Mouse (Mus musculus) B cell, adult 2 months (primary cell): Measurements from ENCODE around the gene Ncam1.

Experiments
- DNase-seq, 2 experiments: peaks; one replicate each; pipeline ENCODE4 v3.0.0; 2022

Gene Ncam1

DNA sequence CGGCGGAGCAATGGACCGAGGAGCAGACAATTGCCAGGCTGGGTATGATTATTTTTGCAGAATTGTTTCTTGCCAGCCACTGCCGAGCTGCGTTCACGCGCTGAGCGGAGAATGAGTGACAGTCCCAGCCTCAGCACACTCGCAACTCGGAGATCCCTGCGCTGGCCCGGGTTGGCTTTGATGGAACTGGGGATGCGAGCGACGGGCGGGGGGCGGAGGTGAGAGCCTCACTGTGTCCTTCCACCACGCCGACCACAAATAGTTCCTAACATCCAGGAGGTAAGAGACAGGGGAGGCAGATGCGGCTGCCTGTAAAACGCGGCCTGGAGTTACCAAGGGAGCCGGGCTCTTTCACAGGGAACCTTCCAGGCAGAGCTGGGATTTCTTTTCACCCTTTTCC is at the start of gene Ncam1:
Gene Ncam1, minus strand, starts transcription at position 120 of the 400 bp plus-strand sequence.
- DNase-seq: no peak

DNA sequence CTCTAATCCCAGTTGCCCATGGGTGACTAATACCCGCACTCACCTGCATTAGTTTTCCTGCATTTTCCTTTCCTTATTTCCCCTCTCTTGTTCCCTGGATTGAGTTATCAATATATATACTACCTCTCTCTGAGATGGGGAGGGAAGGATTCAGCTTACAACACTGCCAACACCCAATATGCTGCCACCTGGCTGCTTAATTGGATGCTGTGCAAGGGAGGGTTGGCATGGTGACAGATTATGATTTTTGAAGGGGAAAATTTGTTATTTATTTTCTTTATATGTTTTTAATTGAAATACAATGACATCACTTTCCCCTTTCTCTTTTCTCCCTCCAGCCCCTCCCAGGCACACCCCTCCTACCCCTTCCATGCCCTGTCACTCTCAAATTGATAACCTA is 35.3 kb upstream of the Ncam1 start:
- DNase-seq: no peak

DNA sequence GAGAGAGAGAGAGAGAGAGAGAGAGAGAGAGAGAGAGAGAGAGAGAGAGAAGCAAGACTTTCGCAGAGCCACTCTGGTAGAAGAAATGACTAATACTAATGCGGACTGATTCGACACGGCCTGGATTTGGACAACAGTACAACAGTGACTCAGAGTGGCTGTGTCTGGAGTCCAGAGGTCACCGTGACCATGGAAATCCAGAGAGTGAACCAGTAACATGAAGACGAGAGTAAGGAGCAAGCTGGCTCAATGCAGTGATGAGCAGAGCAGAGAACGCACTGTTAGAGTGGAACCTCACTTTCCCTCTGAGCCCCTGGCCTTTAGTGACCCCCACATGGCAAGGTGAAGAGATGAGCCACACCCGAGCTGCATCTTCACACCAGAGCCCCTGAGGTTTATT is 28.9 kb upstream of the Ncam1 start:
- no peak for DNase-seq

DNA sequence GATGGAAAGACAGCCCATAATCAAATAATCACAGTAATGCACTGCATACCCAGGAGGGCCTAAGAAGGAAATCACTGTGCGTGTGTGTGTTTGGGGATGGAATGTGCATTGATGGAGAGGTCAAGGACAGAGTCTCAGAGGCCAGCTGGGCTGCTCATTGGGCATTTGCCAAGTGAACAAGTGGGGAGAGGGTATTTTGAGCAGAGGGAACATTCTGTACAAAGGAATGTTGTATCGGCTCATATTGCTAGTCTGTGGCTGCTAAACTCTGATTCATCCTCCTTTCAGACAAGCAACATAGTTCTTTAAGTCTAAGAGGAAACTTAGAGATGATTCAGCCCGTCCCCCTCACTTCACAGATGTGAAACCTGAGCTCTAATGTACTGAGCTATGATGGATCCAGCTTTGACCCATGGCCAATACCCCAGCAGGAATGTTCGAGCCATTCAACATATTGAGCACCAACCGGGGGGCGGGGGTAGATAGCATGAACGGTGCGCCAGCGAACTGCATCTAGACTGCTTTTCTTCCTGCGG is 17.5 kb upstream of the Ncam1 start:
- DNase-seq: no peak

DNA sequence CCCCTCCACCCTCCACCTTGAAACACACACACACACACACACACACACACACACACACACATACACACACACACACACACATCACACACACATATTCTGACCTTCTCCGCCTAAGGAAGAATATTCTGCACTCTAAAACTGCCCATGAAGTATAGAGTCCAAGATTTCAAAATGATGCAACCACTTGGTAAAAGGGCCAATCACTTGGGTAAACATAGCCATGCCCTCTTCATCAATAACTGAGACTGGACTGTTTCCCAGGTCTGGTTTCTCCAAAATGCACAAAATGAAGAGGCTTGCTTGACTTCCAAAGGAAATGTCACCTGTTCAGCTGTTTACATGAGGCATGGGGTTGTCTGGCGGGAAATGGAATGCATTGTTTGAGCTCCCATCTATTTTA is 15.7 kb upstream of the Ncam1 start:
- DNase-seq: no peak

DNA sequence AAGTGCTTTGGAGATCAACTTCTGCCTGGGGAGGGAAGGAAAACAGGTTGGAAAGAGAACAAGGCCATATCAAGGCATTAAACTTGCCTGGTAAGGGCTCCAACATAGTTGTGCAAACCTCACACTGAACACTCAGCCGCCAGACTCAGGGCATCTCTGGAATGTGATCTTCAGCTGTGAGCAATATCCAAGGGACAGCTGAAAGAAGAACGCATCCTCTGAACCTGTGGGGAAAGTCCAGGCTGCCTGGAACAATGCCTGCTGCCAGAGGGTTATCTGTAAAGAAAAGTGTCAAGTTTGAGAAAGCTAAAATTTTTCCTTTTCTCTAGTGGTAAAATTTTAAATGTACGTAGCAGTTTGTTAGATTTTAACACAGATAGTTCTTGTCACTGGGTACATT is 4.5 kb upstream of the Ncam1 start:
- DNase-seq: no peak

DNA sequence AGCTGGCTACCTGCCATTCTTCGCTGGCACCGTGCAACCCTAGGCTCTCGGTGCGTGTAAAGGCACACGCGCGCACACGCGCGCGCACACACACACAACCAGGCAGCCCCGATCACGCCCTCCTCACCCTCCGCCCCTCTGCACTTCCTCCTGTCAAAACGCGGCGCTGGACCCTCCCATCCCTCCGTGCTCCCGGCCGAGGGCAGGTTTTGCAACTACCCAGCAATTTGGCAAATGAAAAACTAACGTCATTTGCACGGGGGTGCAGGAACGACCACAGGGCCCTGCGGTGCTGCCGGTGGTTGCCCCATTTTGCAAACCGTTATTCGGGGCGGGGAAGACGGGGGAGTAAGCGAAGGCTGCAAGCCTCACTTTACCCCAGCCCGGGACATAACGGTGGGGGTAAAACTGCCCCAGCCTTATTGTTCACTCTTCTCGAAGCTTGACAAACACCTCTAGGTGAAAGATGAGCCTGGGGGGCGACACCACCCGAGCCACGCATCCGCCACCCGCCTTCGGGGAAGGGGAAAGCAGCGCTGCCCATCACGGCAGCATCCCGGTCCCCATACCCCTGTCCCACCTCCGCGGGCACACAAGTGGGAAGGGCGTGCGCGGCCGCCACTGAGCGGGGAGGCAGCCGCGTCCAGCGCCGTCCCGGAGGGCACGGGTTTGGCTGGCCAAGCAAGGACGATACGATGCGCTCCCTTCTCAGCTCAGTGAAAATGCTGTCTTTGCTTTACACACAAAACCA is 729 bp downstream of the Ncam1 start:
- no peak for DNase-seq

DNA sequence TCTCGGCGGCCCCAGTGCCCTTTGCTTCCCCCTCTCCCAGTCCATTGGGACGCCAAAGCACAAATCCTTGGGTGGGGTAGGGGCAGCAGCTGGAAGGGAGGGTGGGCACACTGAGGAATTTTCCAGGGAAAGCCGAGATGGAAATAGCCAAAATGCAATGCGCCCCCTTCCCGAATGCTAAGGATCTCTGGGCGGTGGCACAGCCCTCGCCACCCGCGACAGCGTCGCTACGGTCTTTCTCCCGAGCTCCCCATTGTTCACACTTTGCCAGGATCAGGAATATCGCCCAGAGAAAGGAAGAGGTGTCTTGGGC is 1.3 kb downstream of the Ncam1 start:
- no peak for DNase-seq

DNA sequence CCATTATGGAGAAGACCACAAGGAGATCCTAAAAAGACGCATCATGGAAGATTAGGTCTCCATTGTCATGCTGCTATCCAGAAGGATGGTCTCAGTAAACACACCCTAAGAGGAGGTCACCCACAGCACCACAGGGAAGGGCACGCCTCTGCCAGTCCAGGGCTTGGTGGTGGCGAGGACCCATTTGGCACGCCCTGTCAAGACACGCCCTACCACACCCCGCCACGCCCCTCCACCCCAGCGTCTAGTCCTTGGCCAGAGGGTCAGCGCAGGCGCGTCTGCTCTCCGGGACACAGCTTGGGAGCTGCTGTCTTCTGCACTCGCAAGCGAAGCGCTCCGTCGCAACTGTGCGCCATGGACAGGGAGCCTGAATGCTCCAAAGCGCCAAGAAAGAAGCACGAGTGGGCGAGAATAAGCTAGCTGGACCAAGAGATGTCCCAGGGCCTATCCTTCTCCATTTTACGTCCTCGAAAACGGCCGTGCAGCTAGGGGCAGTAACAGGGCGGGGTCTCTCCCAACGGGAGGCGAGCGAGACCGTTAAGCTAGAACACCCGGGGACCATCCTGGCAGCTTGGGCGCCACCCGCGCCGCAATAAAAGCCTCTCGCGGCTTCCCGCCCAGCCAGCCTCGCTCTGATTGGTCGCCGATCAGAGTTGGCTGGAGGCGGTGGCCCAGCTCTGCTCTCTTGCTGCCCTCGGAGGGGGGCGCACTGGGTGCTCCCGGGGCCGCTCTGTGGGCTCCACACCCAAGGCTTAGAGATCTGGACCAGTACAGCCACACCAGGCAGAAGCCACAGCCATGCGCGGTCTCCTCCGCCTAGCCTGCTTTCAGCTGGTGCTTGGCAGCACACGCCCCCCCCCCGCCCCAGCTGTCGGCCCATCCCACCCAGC is 1.9 kb downstream of the Ncam1 start:
- DNase-seq: no peak

DNA sequence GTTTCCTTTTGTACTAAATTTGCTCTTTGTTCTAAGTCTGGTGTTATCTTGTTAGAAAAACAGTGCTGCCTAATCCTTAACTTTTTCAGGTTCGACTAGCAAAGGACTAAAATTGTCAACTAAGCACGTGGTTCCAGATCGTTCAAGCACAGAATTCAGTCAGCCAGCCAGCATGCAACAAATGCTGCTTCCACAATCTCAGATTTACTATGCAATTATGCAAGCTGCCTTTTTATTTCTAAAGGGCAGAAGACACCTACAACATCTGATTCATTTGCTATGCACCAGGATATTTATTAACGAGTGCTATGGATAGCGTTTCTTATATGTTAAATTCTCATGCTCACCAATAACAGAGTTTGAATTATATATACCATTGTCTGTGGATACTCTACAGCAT is 2.8 kb downstream of the Ncam1 start:
- no peak for DNase-seq

DNA sequence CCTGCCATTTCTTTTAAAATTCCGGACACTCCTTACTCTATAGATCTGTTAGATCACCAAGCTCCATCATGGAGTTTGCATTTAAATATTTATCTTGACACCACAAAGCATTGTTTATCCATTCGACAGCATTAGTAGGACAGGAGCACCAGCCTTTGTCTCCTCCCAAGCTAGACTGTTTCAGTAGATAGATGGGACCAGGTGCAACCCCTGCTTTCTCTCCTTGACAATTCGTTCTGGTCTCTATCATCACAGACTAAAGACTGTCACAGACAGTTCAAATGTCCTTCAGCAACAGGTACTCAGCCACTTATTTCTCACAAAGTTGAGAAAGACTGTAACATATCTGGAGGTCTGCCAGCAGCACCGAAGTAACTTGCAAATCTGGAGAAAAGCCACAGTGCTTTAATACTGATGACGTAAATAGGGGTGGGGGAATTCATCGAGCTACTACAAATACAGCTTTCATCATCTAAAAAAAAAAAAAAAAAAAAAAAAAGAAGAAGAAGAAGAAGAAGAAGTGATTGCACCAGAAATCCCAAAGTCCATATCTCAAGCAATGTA is 4.7 kb downstream of the Ncam1 start:
- DNase-seq: no peak

DNA sequence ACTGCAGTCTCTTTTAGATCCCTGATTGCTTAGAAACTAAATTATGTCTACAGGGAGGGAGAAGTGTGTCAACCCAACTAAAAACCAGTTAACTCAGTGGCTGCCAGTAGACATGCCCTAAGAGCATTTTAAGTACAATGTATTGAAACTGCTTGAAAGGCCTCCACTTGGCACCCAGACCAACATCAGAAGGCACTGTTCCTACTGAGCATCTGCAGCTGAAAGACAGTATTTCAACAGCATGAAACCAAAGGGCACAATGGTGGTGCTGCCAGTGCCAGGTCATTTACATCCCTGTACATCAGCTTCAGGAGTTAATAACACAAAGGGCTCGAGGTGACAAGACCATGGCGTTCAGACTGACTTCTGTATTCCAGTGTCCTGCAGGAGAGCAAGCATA is 5.5 kb downstream of the Ncam1 start:
- no peak for DNase-seq

DNA sequence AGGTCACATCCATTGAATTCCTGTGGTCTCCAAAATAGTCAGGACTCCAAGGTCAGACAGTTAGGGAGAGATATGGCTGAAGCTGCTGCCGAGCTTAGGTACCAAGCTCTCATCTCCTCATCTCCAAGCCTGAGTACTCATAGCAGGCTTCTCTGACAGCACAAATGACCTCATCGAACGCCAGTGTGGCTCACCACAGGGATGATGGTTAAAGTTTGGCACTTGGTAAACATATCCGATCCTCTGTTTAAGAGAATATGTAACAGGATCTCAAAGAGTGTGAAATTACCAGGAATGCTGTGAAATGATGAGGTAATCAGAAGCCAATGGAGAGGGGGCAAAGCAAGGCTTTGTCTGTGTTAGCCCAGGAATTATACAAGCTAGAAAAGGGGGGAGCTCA is 6.1 kb downstream of the Ncam1 start:
- no peak for DNase-seq

DNA sequence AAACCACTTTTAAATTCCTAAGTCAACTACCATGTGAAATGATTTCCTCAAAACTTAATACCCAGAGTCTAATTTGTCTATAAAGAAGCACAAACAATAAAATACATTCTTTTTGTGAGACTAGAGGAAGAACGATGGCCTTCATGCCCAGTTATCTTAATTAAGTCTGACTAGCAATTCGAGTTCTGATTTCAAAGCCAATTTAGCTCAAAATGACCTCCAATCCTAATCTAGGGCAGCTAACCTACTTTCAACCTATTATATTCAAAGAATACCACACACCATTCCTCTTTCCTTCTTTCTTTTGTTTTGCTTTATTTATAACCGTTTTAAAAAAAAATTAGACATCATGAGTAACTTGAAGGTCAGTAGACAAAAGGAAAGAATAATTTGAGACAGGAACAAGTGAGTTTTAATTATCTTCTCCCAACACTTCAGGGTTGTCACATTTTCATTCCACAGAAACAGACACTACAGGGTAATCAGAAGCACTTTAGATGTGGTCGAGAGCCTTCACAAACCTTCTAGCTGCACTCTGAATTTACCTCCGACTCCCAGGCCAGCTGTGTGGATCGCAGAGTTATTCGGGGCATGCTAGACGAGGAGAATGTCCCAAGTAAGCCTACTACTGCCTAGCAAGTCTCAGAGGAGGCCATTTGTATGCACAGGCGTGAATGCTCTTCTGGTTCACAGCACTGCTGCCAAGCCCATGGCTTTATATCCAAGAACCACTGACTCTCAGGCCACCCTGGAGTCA is 17.5 kb downstream of the Ncam1 start:
- DNase-seq: no peak

DNA sequence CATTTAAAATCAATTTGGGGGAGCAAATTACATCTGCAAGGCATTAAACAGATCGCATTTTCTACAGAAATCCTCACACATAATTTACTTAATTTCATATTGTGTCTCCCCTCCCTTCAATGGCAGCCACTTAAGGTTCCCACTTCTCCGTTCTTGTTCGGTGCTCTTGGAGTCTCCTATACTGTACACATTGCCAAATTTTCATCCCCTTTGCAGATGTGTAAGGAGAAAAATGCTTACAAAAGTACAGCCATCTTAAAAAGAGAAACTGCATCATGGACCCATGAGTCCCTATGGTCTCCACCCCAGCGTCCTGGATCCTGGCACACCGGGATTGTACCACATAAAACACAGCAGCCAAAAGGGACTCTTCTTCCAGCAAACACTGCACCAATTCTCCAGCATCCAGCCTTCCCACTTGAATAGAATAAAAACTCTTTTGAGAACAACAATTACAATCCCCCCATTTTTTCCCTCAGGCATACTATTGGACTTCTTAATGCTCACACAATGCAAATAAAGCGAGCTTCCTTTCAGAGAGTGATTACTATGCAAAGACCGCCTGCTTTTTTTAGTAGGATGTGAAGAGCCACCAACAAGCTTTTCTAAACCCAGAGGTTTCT is 21.6 kb downstream of the Ncam1 start:
- no peak for DNase-seq

DNA sequence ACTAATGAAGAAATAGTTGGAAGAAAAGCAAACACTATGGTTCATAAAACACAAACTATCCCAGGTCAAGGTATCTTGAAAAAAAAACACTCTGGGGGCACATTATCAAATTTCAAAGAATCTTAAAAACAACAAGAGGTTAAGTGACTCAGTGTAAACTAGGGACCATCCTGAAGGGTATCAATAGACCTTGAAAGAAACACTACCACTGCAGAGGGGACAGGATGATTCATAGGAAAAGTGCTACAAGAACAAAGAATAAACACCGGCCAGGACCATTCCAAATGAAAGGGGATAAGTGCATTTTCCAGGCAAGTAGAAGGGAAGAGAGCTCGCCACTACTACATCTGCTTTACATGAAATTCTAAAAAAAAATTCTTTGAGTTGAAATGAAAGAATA is 32.1 kb downstream of the Ncam1 start:
- DNase-seq: no peak

DNA sequence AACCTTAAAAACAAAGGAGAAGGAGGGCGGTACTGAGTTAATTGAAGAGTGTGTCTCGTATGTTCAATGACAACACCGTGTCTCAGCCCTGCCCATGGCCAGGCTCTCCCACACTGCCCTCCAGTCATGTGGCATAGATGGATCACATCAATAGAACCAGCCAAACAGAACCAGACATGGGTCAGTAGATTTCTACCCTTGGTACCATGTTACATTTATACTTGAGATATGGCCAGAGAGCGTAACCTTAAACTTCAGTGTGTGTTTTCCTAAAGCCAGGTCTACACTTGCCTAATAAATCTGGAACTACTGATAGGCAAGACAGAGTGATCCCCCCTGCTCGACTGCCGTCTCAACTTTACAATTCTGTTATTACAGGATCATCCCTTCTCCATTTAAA is 38.2 kb downstream of the Ncam1 start:
- no peak for DNase-seq

DNA sequence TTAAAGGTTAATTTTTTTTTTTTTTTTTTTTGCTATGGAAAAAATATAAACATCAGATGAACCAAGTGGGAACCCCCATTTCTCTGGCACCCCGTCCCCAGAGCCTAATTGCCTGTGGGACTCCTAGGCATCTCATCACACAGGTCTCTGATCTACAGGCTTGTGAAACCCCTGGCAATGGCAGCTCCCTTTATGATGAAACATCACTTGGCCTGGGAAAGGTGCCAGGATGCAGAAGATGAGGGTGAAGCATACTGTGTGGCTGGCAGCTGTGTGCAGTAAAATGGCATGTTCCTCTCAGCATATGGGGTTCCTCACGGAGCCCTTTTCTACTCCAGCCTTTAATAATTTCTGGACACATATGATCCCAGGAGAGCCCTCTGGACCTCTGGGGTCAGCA is 40.3 kb downstream of the Ncam1 start:
- no peak for DNase-seq

DNA sequence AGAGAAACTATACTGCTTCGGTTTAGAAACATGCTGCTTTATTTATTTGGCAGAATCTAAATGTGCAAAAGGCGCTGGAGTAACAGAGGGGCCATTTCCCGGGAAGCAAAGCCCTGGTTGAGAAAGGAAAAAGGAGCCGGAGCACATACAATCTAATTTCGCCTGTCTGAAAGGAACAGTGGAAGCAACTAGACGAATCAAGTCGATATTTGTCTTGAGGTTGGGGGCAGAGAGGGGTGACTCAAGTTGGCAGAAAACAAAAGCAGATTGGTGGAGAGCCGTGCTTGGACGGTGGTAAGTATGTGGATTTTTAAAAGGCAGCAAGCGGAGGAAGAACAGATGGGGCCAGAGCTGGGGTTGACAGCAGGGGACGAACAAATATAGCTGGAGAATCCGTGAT is 40.7 kb downstream of the Ncam1 start:
- DNase-seq: no peak

DNA sequence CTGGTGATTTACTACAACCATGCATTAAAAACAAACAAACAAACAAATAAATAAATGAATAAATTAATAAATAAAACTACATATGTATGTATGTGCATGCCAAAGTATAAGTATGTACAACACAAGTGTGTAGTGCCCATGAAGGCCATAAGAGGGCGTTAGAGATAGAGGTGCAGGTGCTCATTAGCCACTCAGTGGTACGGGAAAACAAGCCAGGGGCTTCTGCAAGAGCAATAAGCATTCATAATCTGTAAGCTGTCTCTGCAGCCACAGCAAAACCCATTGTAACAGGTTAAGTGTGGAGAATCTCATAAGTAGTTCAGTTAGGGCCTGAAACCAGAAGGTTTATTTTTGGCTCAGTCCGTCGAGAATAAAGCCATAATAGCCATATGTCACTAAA is 41.1 kb downstream of the Ncam1 start:
- no peak for DNase-seq

DNA sequence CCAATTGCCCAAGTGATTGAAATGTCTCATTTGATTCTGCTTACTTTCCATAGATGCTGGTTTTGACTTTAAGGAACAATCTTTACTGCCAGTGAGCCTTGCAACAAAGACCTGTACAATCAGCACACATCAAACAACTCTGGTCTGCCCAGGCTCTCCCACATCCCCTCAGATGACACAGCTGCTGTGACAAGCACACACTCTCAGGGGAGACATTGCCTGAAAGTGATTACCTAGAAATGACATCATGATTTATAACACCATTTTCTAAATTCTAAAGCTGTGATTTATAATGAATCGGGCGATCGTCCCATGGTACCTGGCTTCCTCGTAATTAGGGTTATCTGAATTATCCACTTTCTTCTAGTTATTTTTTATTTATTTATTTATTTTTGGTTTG is 42.0 kb downstream of the Ncam1 start:
- no peak for DNase-seq

DNA sequence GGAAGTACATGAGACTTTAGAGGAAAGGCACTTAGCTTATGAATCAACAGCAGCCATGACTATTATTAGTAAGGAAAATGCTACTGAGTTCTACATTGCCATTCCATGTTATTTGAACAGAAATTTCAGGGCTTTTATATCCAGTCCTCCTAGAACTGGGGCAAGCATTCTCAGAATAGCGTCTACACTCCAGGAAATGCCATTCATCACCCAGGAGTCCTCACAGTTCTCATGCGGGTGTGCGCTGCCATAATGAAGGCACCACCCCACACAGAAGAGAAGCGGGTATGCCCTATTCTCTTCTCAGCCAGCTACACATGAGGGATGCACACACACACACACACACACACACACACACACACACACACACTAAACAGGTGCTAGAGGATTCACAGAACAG is 43.5 kb downstream of the Ncam1 start:
- no peak for DNase-seq

DNA sequence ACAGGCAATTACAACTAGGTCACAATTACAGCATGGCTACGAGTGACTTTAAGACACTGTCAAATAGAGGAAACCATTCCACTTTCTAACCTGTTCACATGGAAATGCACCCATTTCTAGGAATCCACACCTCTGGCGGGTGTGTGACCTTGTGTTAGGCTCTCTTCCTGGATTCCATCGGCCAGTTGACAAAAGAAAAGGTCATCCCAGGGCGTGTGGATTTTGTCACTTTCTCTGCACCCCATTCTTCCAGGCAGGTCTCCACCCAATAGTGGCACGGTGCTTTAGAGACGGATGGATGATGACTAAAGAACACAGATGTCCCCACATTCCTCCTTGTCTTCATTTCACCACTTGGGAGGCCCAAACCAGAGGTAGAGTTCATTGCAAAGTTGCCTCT is 47.3 kb downstream of the Ncam1 start:
- no peak for DNase-seq
